Mouse (Mus musculus) midbrain, embryonic 13.5 days (tissue): ENCODE results near the gene Ak6. TPM values are rescaled to one million over a fixed set of nuclear protein-coding genes. Genes with fewer than 3 reads are reported as not detected.

Experiments used
- ATAC-seq: fragments of 200-750 bp; cut with Nextera tagmentation; 2 replicates; pipeline ENCODE4 v1.8.0; 2017; ENCODE audit warnings: mild to moderate bottlenecking, moderate TSS enrichment, moderate library complexity
- H3K27ac ChIP-seq: fragments of 300-500 bp; sonication (generic); 2 replicates; pipeline ENCODE4 v1.5.1; 2015; ENCODE audit warnings: inconsistent platforms, mild to moderate bottlenecking, moderate library complexity
- H3K27me3 ChIP-seq: fragments of 300-500 bp; sonication (generic); 2 replicates; pipeline ENCODE4 v1.6.1; 2015; ENCODE audit warnings: mild to moderate bottlenecking, inconsistent platforms
- H3K36me3 ChIP-seq: fragments of 300-500 bp; sonication (generic); 2 replicates; pipeline ENCODE4 v1.6.1; 2015; ENCODE audit warnings: mild to moderate bottlenecking, inconsistent platforms
- H3K4me1 ChIP-seq: fragments of 300-500 bp; sonication (generic); replicated peaks from 2 replicates; pipeline ENCODE4 v1.6.1; 2015; ENCODE audit warnings: inconsistent platforms
- H3K4me2 ChIP-seq: fragments of 300-500 bp; sonication (generic); replicated peaks from 2 replicates; pipeline ENCODE4 v1.6.1; 2015; ENCODE audit warnings: moderate library complexity, mild to moderate bottlenecking, inconsistent platforms
- H3K4me3 ChIP-seq: fragments of 300-500 bp; sonication (generic); replicated peaks from 2 replicates; pipeline ENCODE4 v1.5.1; 2015; ENCODE audit warnings: mild to moderate bottlenecking, inconsistent platforms
- H3K9ac ChIP-seq: fragments of 300-500 bp; sonication (generic); replicated peaks from 2 replicates; pipeline ENCODE4 v1.6.1; 2015; ENCODE audit warnings: mild to moderate bottlenecking, inconsistent platforms
- H3K9me3 ChIP-seq: fragments of 300-500 bp; sonication (generic); 2 replicates; pipeline ENCODE4 v1.6.1; 2016; ENCODE audit warnings: mild to moderate bottlenecking, inconsistent platforms
- WGBS: fragments of 180-500 bp; shearing (Covaris S2); methylation state at CpG from one replicate; pipeline ENCODE4 v1.1.7; 2015; 5-methylcytosine and 5-hydroxymethylcytosine counted together
- polyA plus RNA-seq: library from polyadenylated mRNA; unstranded; fragments of >200 nt; fragmentation: Nextera tagmentation; extraction: Ambion mirVana; gene quantifications from 2 replicates; pipeline ENCODE4 v1.2.1, GENCODE M21; 2015

The Ak6 gene
- polyA plus RNA-seq: 339 and 353 TPM in 2 replicates

DNA sequence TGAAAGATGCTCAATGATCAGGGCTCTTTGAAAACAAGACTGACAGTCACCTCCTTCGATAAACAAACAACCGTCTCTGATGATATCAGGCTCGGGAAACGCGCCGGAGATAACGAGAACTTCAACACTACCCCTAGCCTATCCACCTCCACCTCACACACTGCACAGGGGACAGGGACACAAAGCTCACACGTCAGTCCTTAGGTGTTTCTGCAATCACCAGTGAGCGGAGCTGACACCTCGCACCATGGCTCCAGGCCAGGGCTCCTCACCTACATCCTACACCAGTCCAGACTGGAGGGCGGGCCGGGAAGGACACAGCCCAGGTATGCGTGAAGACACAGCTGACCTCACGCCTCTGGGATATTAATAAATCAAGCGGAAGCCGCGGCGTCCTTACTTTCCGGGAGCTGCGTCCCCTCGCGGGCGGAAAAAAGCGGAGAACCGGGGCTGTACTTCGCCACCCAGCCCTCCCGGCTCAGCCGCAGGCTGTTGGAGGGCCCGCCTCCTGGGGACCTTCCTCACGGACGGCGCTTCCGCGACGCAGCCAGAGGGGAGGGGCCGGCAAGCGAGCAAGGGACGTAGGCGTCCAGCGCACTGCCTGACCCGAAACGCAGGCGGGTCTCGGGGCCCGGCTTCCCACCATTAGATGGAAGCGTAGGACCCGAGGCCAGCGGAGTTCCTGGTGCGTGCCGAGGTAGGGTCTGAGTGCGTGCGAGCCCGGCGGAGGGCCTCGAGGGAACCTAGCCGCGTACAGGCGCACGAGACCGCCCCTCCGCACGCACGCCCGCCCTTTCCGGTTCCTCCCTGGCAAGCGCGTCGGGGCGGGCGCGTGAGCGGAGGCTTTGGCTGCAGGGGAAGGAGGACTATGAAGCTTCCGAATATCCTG is at the start of gene Ak6, which contains the start of gene Rad17:
Ak6 (plus strand) TSS at position 430 of the 889 bp plus-strand sequence.
Rad17 (minus strand) TSS at position 502 of the 889 bp plus-strand sequence.
- Histone ChIP-seq H3K4me1 (peaks cover 13% of the 10 kb centered on the region), H3K9ac (peak within 1 kb of the TSS; percentile 95), H3K27me3 (no peaks in the 10 kb centered on the region), H3K9me3 (no peaks in the 10 kb centered on the region), H3K27ac (peak within 1 kb of the TSS; percentile 97), H3K4me3 (peak within 1 kb of the TSS; percentile 97), H3K36me3 (peaks cover 12% of the 10 kb centered on the region), H3K4me2 (peak within 1 kb of the TSS; percentile 87)
- under 1% methylated on average over 71 of the region's 73 CpGs for WGBS
- peak; percentile 98 for ATAC-seq

DNA sequence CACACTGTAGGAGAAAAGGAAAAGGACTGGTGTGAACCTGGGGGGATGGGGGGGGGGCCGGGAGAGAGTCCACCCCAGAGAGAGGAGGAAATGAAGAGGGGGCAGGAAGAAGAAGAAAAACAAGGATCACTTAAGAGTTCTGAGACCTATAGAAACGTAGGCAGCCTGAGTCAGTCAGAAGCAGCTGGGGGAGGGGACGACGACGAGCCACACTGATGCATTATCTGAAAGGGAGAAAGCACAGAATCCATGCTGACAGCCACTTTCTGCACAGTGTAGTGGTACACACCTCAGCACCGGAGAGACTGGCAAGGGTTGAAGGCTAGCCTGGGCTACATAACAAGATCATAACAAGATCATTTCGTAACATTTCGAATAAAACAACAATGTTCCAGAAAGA is 49.7 kb upstream of the Ak6 start:
- H3K4me2 ChIP-seq: no peak overlapping the region
- H3K27me3 ChIP-seq: no peaks in the 10 kb centered on the region
- no peak overlapping the region for H3K4me3 ChIP-seq
- 71% methylated on average over 8 of the region's 8 CpGs for WGBS
- H3K9me3 ChIP-seq: no peaks in the 10 kb centered on the region
- no peak overlapping the region for H3K27ac ChIP-seq
- no peaks in the 10 kb centered on the region for H3K4me1 ChIP-seq
- H3K36me3 ChIP-seq: no peaks in the 10 kb centered on the region
- no peak overlapping the region for H3K9ac ChIP-seq
- ATAC-seq: no peak

DNA sequence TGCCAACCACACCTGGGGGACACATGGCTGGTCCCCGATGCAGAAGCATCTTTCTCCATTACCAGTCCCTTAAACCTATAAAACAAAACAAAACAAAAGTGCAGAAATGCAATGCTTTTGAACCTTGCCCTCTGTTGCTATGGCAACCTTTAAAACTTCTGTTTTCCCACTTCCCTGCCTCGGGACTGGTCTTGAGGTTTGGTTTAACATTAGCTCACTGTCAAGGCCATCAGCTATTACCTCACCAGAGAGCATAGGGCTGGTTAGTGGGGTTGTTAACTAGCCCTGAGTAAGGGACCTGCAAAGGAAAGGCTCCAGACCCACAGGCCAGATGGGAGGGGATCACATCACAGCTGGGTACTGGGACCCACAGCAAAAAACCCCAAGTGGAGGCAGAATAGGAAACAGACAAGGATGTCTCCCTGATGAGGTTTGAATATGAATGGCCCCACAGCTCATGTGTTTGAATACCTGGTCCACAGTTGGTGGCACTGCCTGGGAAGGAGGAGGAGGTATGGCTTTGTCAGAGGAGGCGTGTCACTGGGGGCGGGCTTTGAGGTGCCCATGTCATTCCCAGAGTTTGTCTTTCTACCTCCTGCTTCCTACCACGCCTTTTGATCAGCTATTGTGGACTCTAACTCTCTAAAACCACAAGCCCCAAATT is 48.4 kb upstream of the Ak6 start:
- H3K4me2 ChIP-seq: no peak overlapping the region
- no peak for ATAC-seq
- H3K36me3 ChIP-seq: no peaks in the 10 kb centered on the region
- no peaks in the 10 kb centered on the region for H3K27me3 ChIP-seq
- H3K9ac ChIP-seq: no peak overlapping the region
- H3K9me3 ChIP-seq: no peaks in the 10 kb centered on the region
- no peak overlapping the region for H3K27ac ChIP-seq
- WGBS: 59% methylated on average over 5 of the region's 5 CpGs
- H3K4me1 ChIP-seq: no peaks in the 10 kb centered on the region
- H3K4me3 ChIP-seq: no peak overlapping the region

DNA sequence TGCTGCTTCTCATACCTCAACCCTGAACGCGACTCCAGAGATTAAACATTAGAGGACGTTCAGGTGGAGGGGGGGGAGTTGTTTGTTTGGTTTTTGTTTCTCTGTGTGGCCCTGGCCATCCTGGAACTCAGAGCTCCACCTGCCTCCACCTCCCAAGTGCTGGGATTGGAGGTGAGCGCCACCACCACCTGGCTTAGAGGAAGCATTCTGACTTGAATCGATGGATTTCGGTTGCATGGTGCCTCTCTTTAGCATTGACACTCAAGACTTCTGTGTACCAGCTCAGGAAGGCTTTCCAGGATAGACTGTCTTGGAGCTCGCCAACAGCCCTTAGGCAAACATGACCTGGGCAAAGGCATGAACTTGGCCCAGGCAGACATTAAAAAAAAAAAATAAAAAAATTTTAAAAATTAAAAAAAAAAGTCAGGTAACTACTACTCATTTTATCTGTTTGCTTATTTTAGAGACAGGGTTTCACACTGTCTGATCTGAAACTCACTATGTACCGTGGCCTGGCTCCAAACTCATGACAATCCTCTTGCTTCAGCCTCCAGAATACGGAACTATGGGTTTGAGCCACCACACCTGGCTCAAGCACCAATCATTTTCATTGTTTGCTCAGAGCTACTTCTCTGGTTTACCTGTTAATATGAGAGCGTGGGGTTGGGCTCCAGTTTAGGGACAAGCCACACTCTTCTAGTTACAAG is 47.6 kb upstream of the Ak6 start:
- no peak for ATAC-seq
- Histone ChIP-seq H3K9ac (no peak overlapping the region), H3K4me2 (no peak overlapping the region), H3K36me3 (no peaks in the 10 kb centered on the region), H3K9me3 (no peaks in the 10 kb centered on the region), H3K27ac (no peak overlapping the region), H3K27me3 (no peaks in the 10 kb centered on the region), H3K4me1 (no peaks in the 10 kb centered on the region), H3K4me3 (no peak overlapping the region)
- 87% methylated on average over 10 of the region's 10 CpGs for WGBS

DNA sequence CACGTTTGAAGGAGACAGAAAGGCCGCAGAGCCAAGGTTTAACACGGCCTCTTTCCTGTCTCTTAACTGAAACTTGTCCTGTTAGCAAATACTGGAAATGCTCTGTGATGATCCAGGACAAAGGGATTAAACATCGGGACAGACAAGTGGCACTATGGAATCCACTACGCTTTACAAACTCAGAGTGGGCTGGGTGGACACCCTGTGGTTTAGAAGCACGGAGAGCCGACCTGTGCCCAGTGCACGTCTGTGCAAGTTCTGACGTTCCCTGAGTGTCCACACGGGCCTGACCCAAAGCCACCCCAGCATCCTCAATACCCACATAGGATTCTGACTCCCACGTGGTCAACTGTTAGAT is 47.1 kb upstream of the Ak6 start:
- no peak overlapping the region for H3K9ac ChIP-seq
- no peak overlapping the region for H3K27ac ChIP-seq
- ATAC-seq: no peak
- H3K4me1 ChIP-seq: no peaks in the 10 kb centered on the region
- 90% methylated on average over 11 of the region's 11 CpGs for WGBS
- H3K27me3 ChIP-seq: no peaks in the 10 kb centered on the region
- no peaks in the 10 kb centered on the region for H3K36me3 ChIP-seq
- no peak overlapping the region for H3K4me2 ChIP-seq
- no peak overlapping the region for H3K4me3 ChIP-seq
- H3K9me3 ChIP-seq: no peaks in the 10 kb centered on the region

DNA sequence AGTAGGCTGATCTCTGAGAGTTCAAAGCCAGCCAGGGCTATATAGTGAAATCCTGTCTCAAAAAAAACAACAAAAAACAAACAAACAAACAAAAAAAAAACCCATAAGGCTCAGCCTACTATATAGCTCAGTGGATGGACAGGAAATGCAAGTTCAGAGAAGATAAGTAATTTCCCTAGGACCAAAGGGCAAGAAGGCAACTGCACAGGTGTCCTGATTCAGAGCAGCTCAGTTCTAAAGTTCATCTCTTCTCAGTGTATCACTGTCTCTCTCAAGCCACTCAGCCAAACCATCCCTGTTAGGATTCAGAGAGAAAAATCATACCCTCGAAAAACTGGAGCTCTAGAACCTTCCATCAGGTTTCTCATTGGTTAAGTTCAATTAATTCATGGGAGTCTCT is 44.9 kb upstream of the Ak6 start:
- Histone ChIP-seq H3K9me3 (no peaks in the 10 kb centered on the region), H3K36me3 (no peaks in the 10 kb centered on the region), H3K9ac (no peak overlapping the region), H3K4me1 (no peaks in the 10 kb centered on the region), H3K4me3 (no peak overlapping the region), H3K27ac (no peak overlapping the region), H3K27me3 (no peaks in the 10 kb centered on the region), H3K4me2 (no peak overlapping the region)
- 85% methylated on average over 1 of the region's 1 CpGs for WGBS
- no peak for ATAC-seq

DNA sequence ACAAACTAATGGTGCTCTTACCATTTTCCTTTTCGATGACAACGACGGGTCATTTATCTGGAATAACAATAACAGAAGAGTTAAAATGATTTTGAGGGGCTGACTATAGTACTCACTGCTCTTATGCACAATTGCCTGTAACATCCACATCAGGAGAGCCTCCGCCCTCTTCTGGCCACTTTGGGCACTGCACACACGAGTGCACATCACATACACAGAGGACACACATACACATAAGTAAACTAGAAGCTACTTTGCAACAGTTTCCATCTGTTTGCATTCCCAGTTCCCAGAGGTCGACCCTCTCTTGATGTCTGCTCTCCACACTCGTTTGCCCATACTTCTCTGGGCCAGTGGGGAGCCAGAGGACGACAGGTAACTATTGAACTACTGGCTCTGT is 43.0 kb upstream of the Ak6 start:
- 85% methylated on average over 8 of the region's 8 CpGs for WGBS
- Histone ChIP-seq H3K27me3 (no peaks in the 10 kb centered on the region), H3K4me1 (no peaks in the 10 kb centered on the region), H3K4me2 (no peak overlapping the region), H3K4me3 (no peak overlapping the region), H3K36me3 (0 out of 2 replicates have a peak, but pooled peaks cover 7% of the 10 kb centered on the region), H3K27ac (no peak overlapping the region), H3K9ac (no peak overlapping the region), H3K9me3 (no peaks in the 10 kb centered on the region)
- no peak for ATAC-seq

DNA sequence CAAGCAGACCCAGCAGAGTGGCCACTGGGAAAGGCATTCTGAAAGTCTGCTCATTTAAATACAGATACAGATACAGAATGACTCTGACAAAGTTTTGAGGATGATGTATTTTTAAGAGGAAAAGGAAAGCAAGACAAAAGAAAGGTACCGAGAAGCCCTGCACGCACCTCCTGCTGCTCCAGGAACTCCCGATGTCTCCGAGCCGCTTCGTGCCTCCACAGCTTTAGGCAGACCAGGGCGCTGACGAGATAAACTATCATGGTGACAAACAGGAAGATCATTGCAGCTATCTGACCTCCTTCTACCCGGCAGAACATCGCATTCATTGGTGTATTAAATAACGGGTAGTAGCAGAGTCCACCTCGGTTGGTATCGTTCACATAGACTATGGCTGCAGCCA is 39.5 kb upstream of the Ak6 start:
- H3K27me3 ChIP-seq: peaks cover 9% of the 10 kb centered on the region
- H3K9ac ChIP-seq: no peak overlapping the region
- no peak for ATAC-seq
- H3K4me3 ChIP-seq: no peak overlapping the region
- no peak overlapping the region for H3K27ac ChIP-seq
- H3K36me3 ChIP-seq: 0 out of 2 replicates have a peak, but pooled peaks cover 7% of the 10 kb centered on the region
- no peaks in the 10 kb centered on the region for H3K9me3 ChIP-seq
- H3K4me2 ChIP-seq: no peak overlapping the region
- H3K4me1 ChIP-seq: peaks cover 2% of the 10 kb centered on the region
- WGBS: 96% methylated on average over 13 of the region's 13 CpGs

DNA sequence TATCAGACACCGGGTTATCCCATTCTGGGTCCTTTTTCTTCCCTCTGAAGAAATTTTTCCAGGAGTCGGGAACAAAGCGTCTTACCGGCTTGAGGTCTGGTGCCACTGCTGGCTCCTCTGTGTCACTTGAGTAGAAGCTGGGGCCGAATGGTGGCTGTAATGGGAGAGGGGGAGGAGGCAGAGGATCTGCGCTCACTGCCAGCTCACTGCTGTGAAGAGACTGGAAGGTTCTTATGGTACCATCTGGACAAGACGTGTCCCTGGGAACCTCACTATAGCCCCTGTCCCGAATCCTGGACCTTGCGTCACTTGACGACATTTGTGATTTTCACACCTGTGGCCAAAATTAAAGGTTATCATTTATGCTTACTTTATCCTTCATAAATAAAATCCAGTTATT is 38.5 kb upstream of the Ak6 start:
- ATAC-seq: no peak
- peaks cover 7% of the 10 kb centered on the region for H3K36me3 ChIP-seq
- H3K27me3 ChIP-seq: peaks cover 17% of the 10 kb centered on the region
- H3K9ac ChIP-seq: no peak overlapping the region
- no peak overlapping the region for H3K27ac ChIP-seq
- H3K4me1 ChIP-seq: peaks cover 9% of the 10 kb centered on the region
- 96% methylated on average over 10 of the region's 10 CpGs for WGBS
- no peak overlapping the region for H3K4me3 ChIP-seq
- H3K4me2 ChIP-seq: no peak overlapping the region
- no peaks in the 10 kb centered on the region for H3K9me3 ChIP-seq

DNA sequence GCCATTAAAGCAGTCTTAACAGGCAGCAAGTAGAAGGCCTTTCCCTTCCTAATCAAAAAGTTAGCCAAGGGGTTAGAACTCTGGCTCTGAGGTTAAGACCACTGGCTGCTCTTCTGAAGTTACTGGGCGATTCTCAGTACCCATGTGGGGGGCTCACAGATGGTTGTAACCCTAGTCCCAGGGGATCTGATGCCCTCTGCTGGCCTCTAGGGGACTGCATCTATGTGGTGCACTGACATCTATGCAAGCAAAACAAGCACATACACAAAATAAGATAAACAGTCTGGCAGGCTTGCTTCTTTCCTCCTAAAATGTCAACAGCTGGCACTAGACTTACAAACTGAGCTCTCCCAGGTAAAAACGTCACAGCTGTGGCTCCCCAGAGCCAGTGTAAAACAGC is 37.9 kb upstream of the Ak6 start:
- 63% methylated on average over 2 of the region's 2 CpGs for WGBS
- no peak overlapping the region for H3K9ac ChIP-seq
- no peaks in the 10 kb centered on the region for H3K9me3 ChIP-seq
- ATAC-seq: no peak
- peaks cover 9% of the 10 kb centered on the region for H3K4me1 ChIP-seq
- H3K27ac ChIP-seq: no peak overlapping the region
- H3K36me3 ChIP-seq: peaks cover 13% of the 10 kb centered on the region
- no peak overlapping the region for H3K4me2 ChIP-seq
- no peak overlapping the region for H3K4me3 ChIP-seq
- H3K27me3 ChIP-seq: peaks cover 23% of the 10 kb centered on the region

DNA sequence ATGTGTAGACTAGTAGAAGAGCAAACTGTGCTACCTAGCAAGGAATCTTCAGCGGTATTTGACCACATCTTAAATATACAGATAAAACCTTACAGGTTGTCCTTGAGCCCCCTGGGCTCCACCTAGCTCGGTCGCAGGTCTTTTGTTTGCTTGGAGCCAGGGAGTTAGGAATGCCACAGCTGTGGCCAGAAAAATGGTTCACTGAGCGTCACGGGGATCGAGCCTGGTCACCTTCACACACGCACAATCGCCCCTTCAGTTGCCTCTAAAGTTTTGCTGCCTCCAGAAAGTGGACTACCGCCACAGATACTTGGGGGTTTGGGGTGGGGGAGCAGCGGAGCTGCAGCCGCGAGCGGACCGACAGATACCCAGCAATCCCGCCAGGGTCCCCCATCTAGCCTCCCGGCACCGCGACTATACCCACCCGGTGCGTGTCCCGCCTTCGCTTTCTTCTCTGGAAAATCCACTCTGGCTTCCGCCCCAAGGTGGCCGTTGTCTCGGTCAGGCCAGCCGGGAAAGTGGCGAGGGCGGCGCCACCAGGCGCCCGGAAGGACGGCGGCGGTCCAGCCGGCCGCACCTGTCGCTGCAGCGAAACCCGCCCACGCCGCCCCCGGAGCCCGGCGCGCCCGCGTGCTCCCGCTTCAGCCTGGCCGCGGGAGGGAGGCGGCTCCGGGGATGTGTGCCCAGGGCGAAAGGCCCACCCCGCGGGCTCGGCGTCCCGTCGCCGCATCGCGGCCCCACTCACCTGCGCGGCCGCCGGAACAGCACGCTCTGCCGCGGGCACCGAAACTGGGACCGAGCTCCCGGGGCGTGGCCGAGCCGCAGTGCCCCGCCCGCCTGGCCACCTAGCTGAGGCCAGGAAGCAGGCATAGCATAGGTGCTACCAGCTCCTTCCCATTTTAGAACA is 34.3 kb upstream of the Ak6 start, which contains the start of gene Marveld2:
Marveld2 (minus strand) TSS at position 791 of the 907 bp plus-strand sequence.
- Histone ChIP-seq H3K4me3 (peak within 1 kb of the TSS; percentile 58), H3K36me3 (peaks cover 33% of the 10 kb centered on the region), H3K4me1 (peaks cover 9% of the 10 kb centered on the region), H3K27me3 (peaks cover 28% of the 10 kb centered on the region), H3K27ac (no peak within 1 kb of the TSS), H3K9ac (peak within 1 kb of the TSS; percentile 79), H3K9me3 (no peaks in the 10 kb centered on the region), H3K4me2 (peak within 1 kb of the TSS; percentile 87)
- WGBS: 1% methylated on average over 76 of the region's 77 CpGs
- ATAC-seq: peak; percentile 70
